Mouse (Mus musculus) embryo, embryonic 9.5 days (tissue): ENCODE data around the gene Srrm1.
A peak's percentile ranks its signal among the peaks of the same experiment; 100 is the strongest.
"Not testable (repeated sequence)": the region's sequence is repeated elsewhere in the genome, so short reads cannot be mapped to it uniquely, and the experiment has no call there.

Source experiments
- DNase-seq: peaks from one replicate; pipeline ENCODE4 v3.0.0-alpha.2; 2017; ENCODE audit errors: extremely low spot score

Srrm1 gene

GRCm38 (mm10) chr4:135353066-135353793 is at the start of gene Srrm1:
TSS of gene Srrm1 (minus strand) at chr4:135353321.
- DNase-seq = peak; percentile 98

- no peak for DNase-seq
Observed at GRCm38 (mm10) chr4:135401881-135402280, 48.8 kb upstream of the Srrm1 start.

- DNase-seq = peak; percentile 12
Observed at GRCm38 (mm10) chr4:135397991-135398390, 44.9 kb upstream of the Srrm1 start, which contains the start of gene Ncmap. TSS of gene Ncmap (minus strand) at chr4:135398227.

GRCm38 (mm10) chr4:135397551-135397950 is 44.4 kb upstream of the Srrm1 start:
- DNase-seq = peak; percentile 20

GRCm38 (mm10) chr4:135396303-135396702 is 43.2 kb upstream of the Srrm1 start:
- no peak for DNase-seq

- DNase-seq = no peak
Observed at GRCm38 (mm10) chr4:135395375-135395774, 42.3 kb upstream of the Srrm1 start.

GRCm38 (mm10) chr4:135394666-135395065 is 41.5 kb upstream of the Srrm1 start:
- no peak for DNase-seq

- no peak for DNase-seq
Observed at GRCm38 (mm10) chr4:135393381-135393780, 40.3 kb upstream of the Srrm1 start.

- no peak for DNase-seq
Observed at GRCm38 (mm10) chr4:135392801-135393200, 39.7 kb upstream of the Srrm1 start.

- no peak for DNase-seq
Observed at GRCm38 (mm10) chr4:135391014-135391413, 37.9 kb upstream of the Srrm1 start.

GRCm38 (mm10) chr4:135385614-135386013 is 32.5 kb upstream of the Srrm1 start:
- DNase-seq = no peak

GRCm38 (mm10) chr4:135382316-135382715 is 29.2 kb upstream of the Srrm1 start:
- DNase-seq = peak; percentile 82

- DNase-seq = peak; percentile 17
Observed at GRCm38 (mm10) chr4:135381355-135381754, 28.2 kb upstream of the Srrm1 start.

GRCm38 (mm10) chr4:135377241-135377640 is 24.1 kb upstream of the Srrm1 start:
- DNase-seq = no peak

- no peak for DNase-seq
Observed at GRCm38 (mm10) chr4:135375444-135375843, 22.3 kb upstream of the Srrm1 start.

GRCm38 (mm10) chr4:135373299-135373698 is 20.2 kb upstream of the Srrm1 start:
- DNase-seq = no peak

- DNase-seq = no peak
Observed at GRCm38 (mm10) chr4:135370372-135370771, 17.3 kb upstream of the Srrm1 start.

GRCm38 (mm10) chr4:135362828-135363227 is 9.7 kb upstream of the Srrm1 start:
- no peak for DNase-seq

- DNase-seq = no peak
Observed at GRCm38 (mm10) chr4:135361722-135362121, 8.6 kb upstream of the Srrm1 start.

GRCm38 (mm10) chr4:135358736-135359135 is 5.6 kb upstream of the Srrm1 start:
- DNase-seq = peak; percentile 43

GRCm38 (mm10) chr4:135357221-135357920 is 4.2 kb upstream of the Srrm1 start:
- no peak for DNase-seq

- no peak for DNase-seq
Observed at GRCm38 (mm10) chr4:135355886-135356550, 2.9 kb upstream of the Srrm1 start.

- DNase-seq = not testable (repeated sequence)
Observed at GRCm38 (mm10) chr4:135354751-135355150, 1.6 kb upstream of the Srrm1 start.
